ENCODE assay signal across 11 mouse cellular contexts in genomic region chr9:32516691-32517090, GRCm38 (mm10). TPM values are rescaled to one million over a fixed set of nuclear protein-coding genes. Genes with fewer than 3 reads are reported as not detected.
DNase-seq lines count a peak whose midpoint lies in the region; ATAC-seq and TF ChIP-seq lines count a peak whose summit lies in the region.
"Had no signal": no experiment of that assay in that cellular context is flagged by ENCODE, and none has a peak within 500 bp of the region (broad histone marks: within the 10 kb centered on the region; RNA-seq: fewer than 3 reads in every experiment).

No protein-coding gene starts in this region.

- H3K79me2 ChIP-seq in heart, adult 2 months (replicated peaks; ENCODE audit: control insufficient read depth, insufficient read depth, low read length), result 0 out of 2 replicates have a peak, but pooled peaks cover 4% of the 10 kb centered on the region

- H3K4me1 ChIP-seq in heart, adult 2 months (ENCODE audit: control insufficient read depth, insufficient read depth, low read length), result peaks cover 33% of the 10 kb centered on the region
- H3K4me1 ChIP-seq in heart, embryonic 12.5 days (replicated peaks), result peaks cover 52% of the 10 kb centered on the region
- no peaks in the 10 kb centered on the region for H3K4me1 ChIP-seq in midbrain, postnatal 0 days (ENCODE audit: insufficient read depth, low read length)
- H3K4me1 ChIP-seq in midbrain, embryonic 13.5 days (replicated peaks), result no peaks in the 10 kb centered on the region
- H3K4me1 ChIP-seq in limb, embryonic 15.5 days, result peaks cover 42% of the 10 kb centered on the region
- peaks cover 15% of the 10 kb centered on the region for H3K4me1 ChIP-seq in stomach, embryonic 16.5 days (ENCODE audit: control insufficient read depth, insufficient read depth, low read length)
- H3K4me1 ChIP-seq: neural tube, embryonic 15.5 days had no signal

- 27% methylated on average over 9 of the region's 9 CpGs for WGBS in heart, adult 2 months
- WGBS in heart, embryonic 12.5 days, result 76% methylated on average over 9 of the region's 9 CpGs
- WGBS in midbrain, postnatal 0 days, result 76% methylated on average over 9 of the region's 9 CpGs
- WGBS in midbrain, embryonic 13.5 days, result 76% methylated on average over 9 of the region's 9 CpGs
- 68% methylated on average over 9 of the region's 9 CpGs for WGBS in limb, embryonic 15.5 days
- 64% methylated on average over 9 of the region's 9 CpGs for WGBS in stomach, embryonic 16.5 days

- TF ChIP-seq EP300 in heart, adult 2 months (IDR thresholded peaks at IDR 0.05; ENCODE audit: insufficient read depth, low read depth, low read length), result 0 out of 2 replicates have a peak, but pooled peaks have one; percentile 15

- peaks cover 39% of the 10 kb centered on the region for H3K36me3 ChIP-seq in heart, adult 2 months (ENCODE audit: control insufficient read depth, insufficient read depth, low read length)
- no peaks in the 10 kb centered on the region for H3K36me3 ChIP-seq in heart, embryonic 12.5 days
- no peaks in the 10 kb centered on the region for H3K36me3 ChIP-seq in midbrain, postnatal 0 days (ENCODE audit: insufficient read depth, low read length)
- no peaks in the 10 kb centered on the region for H3K36me3 ChIP-seq in midbrain, embryonic 13.5 days
- H3K36me3 ChIP-seq in limb, embryonic 15.5 days, result no peaks in the 10 kb centered on the region
- no peaks in the 10 kb centered on the region for H3K36me3 ChIP-seq in stomach, embryonic 16.5 days (ENCODE audit: control insufficient read depth, insufficient read depth, low read length)
- H3K36me3 ChIP-seq: neural tube, embryonic 15.5 days had no signal

- 0 out of 2 replicates have a peak overlapping the region, but pooled peaks have one; percentile 21 for H3K9ac ChIP-seq in heart, adult 2 months (ENCODE audit: low read depth, low read length)
- H3K9ac ChIP-seq in heart, embryonic 12.5 days, result no peak overlapping the region
- no peak overlapping the region for H3K9ac ChIP-seq in midbrain, postnatal 0 days (replicated peaks; ENCODE audit: low read length, poor library complexity, severe bottlenecking)
- H3K9ac ChIP-seq in midbrain, embryonic 13.5 days (replicated peaks), result no peak overlapping the region
- H3K9ac ChIP-seq in limb, embryonic 15.5 days, result no peak overlapping the region
- H3K9ac ChIP-seq in stomach, embryonic 16.5 days (ENCODE audit: low read length), result no peak overlapping the region
- H3K9ac ChIP-seq: neural tube, embryonic 15.5 days had no signal

- DNase-seq in heart, adult 2 months, result peak; percentile 49 to 72
- DNase-seq in midbrain, postnatal 0 days (ENCODE audit: low spot score), result peak; percentile 4
- no peak for DNase-seq in cerebellum, postnatal 25 days
- no peak for DNase-seq in adrenal gland, adult 2 months
- DNase-seq: adrenal gland, postnatal 14 days had no signal

- TF ChIP-seq POLR2A in heart, adult 2 months (IDR thresholded peaks at IDR 0.05; ENCODE audit: insufficient read depth, low read depth, low read length), result peak; percentile 35; the same call in 1 of the 2 replicates

- H3K4me3 ChIP-seq in heart, adult 2 months, result peak overlapping the region; percentile 19; the same call in 1 of the 2 replicates
- no peak overlapping the region for H3K4me3 ChIP-seq in heart, embryonic 12.5 days
- H3K4me3 ChIP-seq in midbrain, postnatal 0 days (ENCODE audit: low read depth, low read length), result no peak overlapping the region
- no peak overlapping the region for H3K4me3 ChIP-seq in midbrain, embryonic 13.5 days (replicated peaks)
- no peak overlapping the region for H3K4me3 ChIP-seq in limb, embryonic 15.5 days
- no peak overlapping the region for H3K4me3 ChIP-seq in stomach, embryonic 16.5 days (replicated peaks; ENCODE audit: low read length)
- H3K4me3 ChIP-seq: neural tube, embryonic 15.5 days had no signal

- ATAC-seq in heart, embryonic 12.5 days (ENCODE audit: insufficient number of reproducible peaks, low FRiP score), result no peak
- ATAC-seq in midbrain, postnatal 0 days (ENCODE audit: low FRiP score), result no peak
- ATAC-seq in midbrain, embryonic 13.5 days, result no peak
- no peak for ATAC-seq in limb, embryonic 15.5 days (ENCODE audit: insufficient number of reproducible peaks, low FRiP score, low TSS enrichment, low read depth)
- ATAC-seq in stomach, embryonic 16.5 days (ENCODE audit: insufficient read depth, low FRiP score), result no peak
- ATAC-seq: forebrain, embryonic 16.5 days had no signal

- intact Hi-C loops in heart, adult 2 months (cut with DNase I), result no loop called here

- no peak for TF ChIP-seq CTCF in heart, adult 2 months (IDR thresholded peaks at IDR 0.05)
- no peak for TF ChIP-seq CTCF in midbrain, postnatal 0 days (IDR thresholded peaks at IDR 0.05)

- H3K27me3 ChIP-seq in heart, adult 2 months (ENCODE audit: control insufficient read depth, insufficient read depth, low read length), result no peaks in the 10 kb centered on the region
- no peaks in the 10 kb centered on the region for H3K27me3 ChIP-seq in heart, embryonic 12.5 days (replicated peaks)
- no peaks in the 10 kb centered on the region for H3K27me3 ChIP-seq in midbrain, postnatal 0 days (ENCODE audit: insufficient read depth, low read length)
- H3K27me3 ChIP-seq in midbrain, embryonic 13.5 days, result no peaks in the 10 kb centered on the region
- H3K27me3 ChIP-seq in limb, embryonic 15.5 days, result no peaks in the 10 kb centered on the region
- no peaks in the 10 kb centered on the region for H3K27me3 ChIP-seq in stomach, embryonic 16.5 days (ENCODE audit: control insufficient read depth, insufficient read depth, low read length)
- H3K27me3 ChIP-seq: neural tube, embryonic 15.5 days had no signal

- H3K27ac ChIP-seq in heart, adult 2 months, result peak overlapping the region; percentile 86
- H3K27ac ChIP-seq in heart, embryonic 12.5 days (ENCODE audit: poor library complexity, severe bottlenecking), result no peak overlapping the region
- H3K27ac ChIP-seq in midbrain, postnatal 0 days (ENCODE audit: low read depth, low read length), result no peak overlapping the region
- H3K27ac ChIP-seq in midbrain, embryonic 13.5 days, result no peak overlapping the region
- peak overlapping the region; percentile 27; the same call in 1 of the 2 replicates for H3K27ac ChIP-seq in limb, embryonic 15.5 days
- H3K27ac ChIP-seq in stomach, embryonic 16.5 days (ENCODE audit: low read length), result peak overlapping the region; percentile 48
- H3K27ac ChIP-seq: neural tube, embryonic 15.5 days had no signal

- no peaks in the 10 kb centered on the region for H3K9me3 ChIP-seq in heart, embryonic 12.5 days (replicated peaks)
- no peaks in the 10 kb centered on the region for H3K9me3 ChIP-seq in midbrain, postnatal 0 days (ENCODE audit: low read length)
- no peaks in the 10 kb centered on the region for H3K9me3 ChIP-seq in midbrain, embryonic 13.5 days
- H3K9me3 ChIP-seq in limb, embryonic 15.5 days, result no peaks in the 10 kb centered on the region
- H3K9me3 ChIP-seq in stomach, embryonic 16.5 days (replicated peaks; ENCODE audit: control insufficient read depth, low read length), result no peaks in the 10 kb centered on the region
- H3K9me3 ChIP-seq: neural tube, embryonic 15.5 days had no signal

- no peak overlapping the region for H3K4me2 ChIP-seq in heart, embryonic 12.5 days
- H3K4me2 ChIP-seq in midbrain, postnatal 0 days (ENCODE audit: low read depth, low read length, poor library complexity, severe bottlenecking), result no peak overlapping the region
- H3K4me2 ChIP-seq in midbrain, embryonic 13.5 days (replicated peaks), result no peak overlapping the region
- no peak overlapping the region for H3K4me2 ChIP-seq in limb, embryonic 15.5 days
- H3K4me2 ChIP-seq in stomach, embryonic 16.5 days (ENCODE audit: low read depth, low read length), result 0 out of 2 replicates have a peak overlapping the region, but pooled peaks have one; percentile 4
- H3K4me2 ChIP-seq: neural tube, embryonic 15.5 days had no signal

RNA-seq across cellular contexts. Expression of gene Fli1, which starts 26.0 kb away (rescaled TPM):
- total RNA-seq in heart, adult 2 months (2021), result 10 to 100 TPM; 23.5 to 28.2 TPM
- polyA plus RNA-seq in heart, adult 2 months (2012; rRNA removed), result 14.9 and 17.4 TPM in 2 replicates
- polyA plus RNA-seq in heart, embryonic 12.5 days (2016; fragmentation: Nextera tagmentation; extraction: Ambion mirVana), result 20.1 and 20.2 TPM in 2 replicates
- 8.4 and 9.1 TPM in 2 replicates for total RNA-seq in midbrain, postnatal 0 days (2014; rRNA removed)
- polyA plus RNA-seq in midbrain, postnatal 0 days (2015; fragmentation: Nextera tagmentation; extraction: Ambion mirVana), result 5.5 and 5.9 TPM in 2 replicates
- 6.2 and 7.1 TPM in 2 replicates for polyA plus RNA-seq in midbrain, embryonic 13.5 days (2015; fragmentation: Nextera tagmentation; extraction: Ambion mirVana)
- 21.3 and 23.4 TPM in 2 replicates for polyA plus RNA-seq in limb, embryonic 15.5 days (2015; fragmentation: Nextera tagmentation; extraction: Ambion mirVana)
- polyA plus RNA-seq in stomach, embryonic 16.5 days (2015; fragmentation: Nextera tagmentation; extraction: Ambion mirVana), result 9.9 and 12.8 TPM in 2 replicates
- 10 to 100 TPM; 10.5 to 20.0 TPM for total RNA-seq in adrenal gland, adult 2 months (2021)
- 3.0 and 4.0 TPM in 2 replicates for polyA plus RNA-seq in adrenal gland, adult 2 months (2012; rRNA removed)

Comparison
In these comparisons a context has a peak if more than half of its experiments do, and no peak if none do; other contexts are left out.
1. H3K27ac ChIP-seq: peak in heart, adult 2 months (single experiment), limb, embryonic 15.5 days (single experiment) and stomach, embryonic 16.5 days (single experiment); none in heart, embryonic 12.5 days (single experiment), midbrain, postnatal 0 days (single experiment) and midbrain, embryonic 13.5 days (single experiment).
2. DNase-seq: peak in heart, adult 2 months (2 of 2) and midbrain, postnatal 0 days (single experiment); none in cerebellum, postnatal 25 days (0 of 2) and adrenal gland, adult 2 months (single experiment).